Mouse (Mus musculus) retina, embryonic 14.5 days (tissue): ENCODE measurements around the gene Clca4a.
"Not testable (repeated sequence)": the region's sequence is repeated elsewhere in the genome, so short reads cannot be mapped to it uniquely, and the experiment has no call there.

Experiments used
- DNase-seq: peaks from one replicate; pipeline ENCODE4 v3.0.0-alpha.2; 2015; ENCODE audit warnings: low spot score

Clca4a gene

DNA sequence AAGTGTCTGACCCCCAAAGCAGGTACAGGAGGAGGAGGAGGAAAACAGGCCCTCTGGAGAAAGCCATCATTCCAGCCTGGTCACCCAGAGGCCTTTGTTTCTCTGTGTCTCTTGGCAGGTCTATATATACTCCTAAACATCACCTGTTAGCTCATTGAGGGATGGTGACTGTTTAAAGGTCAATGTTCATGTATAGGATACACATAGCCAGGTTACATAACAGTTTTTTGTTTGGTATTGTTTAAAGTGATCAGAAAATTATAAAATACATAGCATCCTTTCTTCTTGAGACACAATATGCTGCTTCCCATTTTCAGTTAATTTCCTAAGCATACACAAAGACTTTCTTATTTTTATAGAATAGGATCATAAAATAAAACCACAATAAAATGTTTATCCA, at the start of gene Clca4a:
Clca4a (minus strand) TSS at position 101 of the 400 bp plus-strand sequence.
- DNase-seq = no peak

DNA sequence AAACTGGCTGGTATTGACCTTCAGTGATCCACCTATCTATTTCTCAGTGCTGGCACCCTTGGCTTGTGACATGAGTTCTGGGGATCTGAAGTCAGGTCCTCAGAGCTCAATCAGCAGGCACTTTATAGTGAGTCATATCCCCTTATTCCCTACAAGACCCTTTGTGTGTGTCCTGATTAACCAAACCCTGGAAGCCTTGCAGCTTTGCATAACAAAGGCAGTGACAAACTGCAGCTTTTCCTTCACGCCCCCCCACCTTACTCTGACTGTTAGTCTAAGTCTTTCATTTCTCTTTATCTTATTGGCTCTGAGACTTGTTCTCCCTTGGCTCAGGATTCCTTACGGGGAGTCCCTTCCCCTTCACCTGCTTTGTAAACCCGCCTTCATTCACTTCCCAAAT, 43.0 kb upstream of the Clca4a start:
- DNase-seq = no peak

DNA sequence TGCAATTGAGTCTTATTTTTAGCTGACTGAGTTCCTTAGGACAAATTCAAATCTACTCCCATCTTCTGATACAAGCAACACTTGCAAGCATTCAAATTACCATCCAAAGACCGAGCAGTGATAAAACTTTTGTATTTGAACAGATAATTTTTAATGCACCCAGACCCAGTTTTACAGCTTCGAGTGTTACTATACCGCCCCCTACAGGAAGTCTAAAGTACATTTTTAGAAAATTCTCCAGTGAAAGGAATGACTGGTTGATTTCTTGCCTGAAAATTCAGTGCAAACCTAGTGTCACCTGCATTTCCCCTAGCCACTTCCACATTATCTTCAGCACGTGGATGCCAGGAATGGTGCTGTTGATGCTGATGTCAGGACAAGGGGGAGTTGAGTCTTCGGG, 29.6 kb upstream of the Clca4a start:
- peak; percentile 32 for DNase-seq

DNA sequence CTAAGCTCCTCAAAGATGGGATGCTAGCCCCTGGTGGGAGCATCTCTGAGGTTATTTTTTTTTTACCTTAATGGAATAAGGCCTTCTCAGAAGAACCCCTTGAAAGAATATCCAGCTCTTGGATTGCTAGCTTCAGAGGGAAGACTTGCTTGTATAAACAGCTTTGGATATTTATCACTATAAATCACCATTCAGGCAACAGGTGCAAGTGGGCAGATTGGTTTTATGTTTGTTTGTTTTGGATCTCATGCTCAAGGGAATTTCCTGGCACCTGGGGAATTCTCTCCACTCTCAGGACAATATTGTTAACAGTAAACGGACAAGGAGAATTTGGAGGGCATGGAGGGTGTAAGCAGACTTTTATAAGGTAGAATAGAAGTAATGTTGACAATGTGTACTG, 26.1 kb upstream of the Clca4a start:
- no peak for DNase-seq

DNA sequence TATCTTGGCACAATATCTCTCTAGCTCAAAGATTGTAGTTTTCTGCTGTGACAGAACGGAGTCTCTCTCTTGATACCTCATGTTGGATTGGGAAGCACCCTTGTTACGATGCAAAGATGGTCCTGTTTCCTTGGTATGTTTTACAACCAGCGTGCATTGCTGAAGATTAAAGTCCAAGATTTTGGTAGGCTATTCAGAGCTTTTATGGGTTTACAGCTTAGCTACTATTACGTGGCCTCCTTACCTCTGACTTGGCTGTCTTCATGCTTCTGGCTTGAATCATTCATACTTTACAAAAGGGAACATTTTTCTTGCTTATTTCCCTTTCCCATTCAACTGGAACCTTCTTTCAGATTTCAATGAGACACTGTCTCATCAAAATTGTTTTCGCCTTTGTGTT, 18.2 kb upstream of the Clca4a start:
- DNase-seq = no peak

DNA sequence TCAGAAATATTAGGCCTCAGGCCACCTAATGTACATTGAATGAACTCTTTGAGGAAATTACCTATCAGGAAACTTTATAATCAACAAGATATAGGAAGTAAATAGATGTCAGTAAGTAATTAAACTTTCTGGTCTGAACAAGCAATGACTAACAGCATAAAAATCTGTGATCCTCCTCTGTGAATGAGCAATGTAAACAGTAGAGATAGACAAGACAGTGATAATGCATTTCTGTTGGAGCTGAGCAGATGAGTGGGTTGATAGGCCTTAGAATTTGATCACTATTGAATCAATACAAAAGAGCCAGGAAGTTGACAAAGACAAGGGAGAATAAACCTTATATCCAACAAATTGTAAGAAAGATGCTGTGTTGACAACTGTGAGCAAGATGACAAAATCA, 17.8 kb upstream of the Clca4a start:
- DNase-seq = no peak

DNA sequence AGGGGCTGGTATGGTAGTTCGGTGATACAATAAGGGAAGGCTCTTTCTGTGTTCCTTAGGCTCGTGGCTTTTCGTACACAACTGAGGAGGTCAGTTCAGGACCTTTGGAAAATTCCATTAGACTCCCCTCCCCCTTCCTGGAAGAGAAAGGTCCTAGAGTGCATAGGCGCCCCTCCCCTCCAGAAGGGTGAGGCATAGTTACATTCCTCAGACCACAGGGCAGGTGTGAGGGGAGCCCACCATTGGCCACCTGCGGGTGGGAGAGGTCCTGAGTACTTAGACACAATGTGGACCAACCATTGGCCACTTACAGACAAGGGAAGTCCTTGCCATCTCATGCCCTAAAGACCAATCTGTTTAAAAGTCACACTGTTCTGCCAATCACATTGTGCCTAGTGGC, 11.0 kb upstream of the Clca4a start:
- DNase-seq = no peak

DNA sequence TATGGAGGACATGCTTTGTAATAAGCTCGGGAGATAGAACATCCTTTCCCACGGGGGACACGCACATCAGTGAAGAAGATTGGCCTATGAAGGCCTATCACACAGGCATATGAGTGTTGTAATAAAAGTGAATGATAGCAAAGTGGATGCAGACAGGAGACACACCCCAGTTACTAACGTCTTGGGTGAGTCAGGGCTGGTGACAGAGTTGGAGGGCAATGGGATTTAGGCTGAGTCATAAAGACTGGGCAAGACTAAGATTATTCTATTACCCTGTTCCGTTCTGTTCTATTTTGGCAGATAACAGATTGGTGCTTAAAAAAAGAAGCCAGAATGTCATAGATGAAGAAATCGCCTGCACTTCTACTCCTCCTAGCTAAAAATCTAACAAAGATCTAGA, 5.7 kb upstream of the Clca4a start:
- no peak for DNase-seq

DNA sequence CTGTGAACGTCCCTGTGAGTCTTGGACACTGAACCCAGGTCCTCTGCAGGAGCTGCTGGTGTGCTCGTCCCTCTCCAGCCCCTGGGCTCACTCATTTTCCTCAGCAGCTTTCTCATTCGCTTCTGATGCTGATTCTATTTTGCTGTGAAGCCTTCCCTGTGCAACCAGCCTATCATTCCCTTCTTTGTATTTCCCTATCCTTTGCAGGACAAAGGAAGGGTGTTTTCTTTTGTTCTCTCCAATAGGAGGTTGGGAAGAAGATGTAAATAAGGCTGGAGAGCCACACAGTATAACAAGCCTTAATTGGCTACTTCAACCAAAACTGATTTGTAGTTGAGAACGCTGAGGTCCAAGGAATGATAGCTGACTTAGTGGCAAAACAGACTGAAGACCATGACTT, 2.8 kb upstream of the Clca4a start:
- no peak for DNase-seq

DNA sequence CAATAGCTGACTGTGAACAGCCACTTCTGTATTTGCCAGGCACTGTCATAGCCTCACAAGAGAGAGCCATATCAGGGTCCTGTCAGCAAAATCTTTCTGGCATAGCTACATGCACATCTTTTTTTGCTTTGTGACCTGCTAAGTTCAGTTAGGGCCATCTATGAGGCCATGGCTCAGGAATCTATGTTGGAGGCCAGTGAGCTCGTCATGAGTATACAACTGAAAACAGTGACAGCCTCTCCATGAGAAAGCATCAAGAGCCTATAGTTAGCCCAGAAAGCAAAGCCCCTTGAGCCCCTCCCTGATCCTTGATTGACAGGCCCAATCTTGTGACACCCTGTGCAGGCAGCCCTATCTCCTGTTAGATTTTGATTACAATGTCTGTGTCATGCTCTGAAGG, 1.2 kb upstream of the Clca4a start:
- DNase-seq = no peak

DNA sequence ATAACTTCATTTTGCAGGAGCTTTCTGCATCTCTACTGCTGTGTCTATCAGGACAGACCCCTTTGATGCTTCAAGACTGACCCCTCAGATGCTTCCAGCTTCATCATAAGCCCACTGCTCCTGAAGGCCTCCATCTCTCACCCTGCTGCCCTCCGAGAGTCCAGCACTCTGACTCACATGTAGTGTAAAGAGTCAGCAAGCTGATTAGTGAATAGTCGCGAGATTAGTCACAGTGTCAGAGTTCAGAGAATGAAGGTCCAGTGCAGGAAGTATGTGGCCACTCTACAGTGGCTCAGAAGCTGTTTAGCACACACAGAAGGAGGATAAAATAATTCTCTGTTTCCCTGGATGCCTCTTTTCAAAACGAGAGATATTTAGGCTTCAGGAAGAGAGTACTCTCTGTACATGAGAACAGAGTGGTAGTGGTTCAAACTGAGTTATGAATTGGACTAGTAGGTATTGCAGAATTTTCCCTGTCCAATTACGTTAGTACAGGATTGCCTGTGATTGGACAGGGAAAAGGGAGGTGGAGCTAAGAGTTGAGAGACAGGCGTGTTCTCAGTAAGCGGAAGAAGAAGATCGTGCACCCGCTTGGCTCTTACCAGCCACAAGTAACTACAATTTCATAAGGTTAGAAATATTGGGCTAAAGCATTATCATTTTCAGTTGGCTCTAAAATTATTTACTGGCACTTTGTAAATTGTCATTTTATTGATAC, 3.1 kb downstream of the Clca4a start:
- DNase-seq = no peak

DNA sequence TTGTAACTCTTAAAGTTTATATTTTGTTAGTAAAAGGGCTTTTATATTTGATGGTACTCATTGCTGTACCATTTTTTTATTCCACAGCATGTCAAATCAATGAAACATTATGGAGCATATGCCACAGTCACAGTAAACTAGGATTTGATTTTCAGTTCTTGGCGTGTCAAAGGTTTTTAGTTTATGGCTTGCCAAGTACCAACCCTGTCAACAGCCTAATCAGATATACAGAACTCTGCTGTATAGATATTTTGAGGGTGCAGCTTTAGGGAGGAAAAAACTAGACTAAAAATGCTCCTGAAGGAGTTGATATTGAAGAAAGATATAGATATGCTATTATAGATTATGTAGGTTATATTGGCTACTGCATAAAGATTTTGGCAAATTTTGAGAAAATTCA, 5.1 kb downstream of the Clca4a start:
- DNase-seq = no peak

DNA sequence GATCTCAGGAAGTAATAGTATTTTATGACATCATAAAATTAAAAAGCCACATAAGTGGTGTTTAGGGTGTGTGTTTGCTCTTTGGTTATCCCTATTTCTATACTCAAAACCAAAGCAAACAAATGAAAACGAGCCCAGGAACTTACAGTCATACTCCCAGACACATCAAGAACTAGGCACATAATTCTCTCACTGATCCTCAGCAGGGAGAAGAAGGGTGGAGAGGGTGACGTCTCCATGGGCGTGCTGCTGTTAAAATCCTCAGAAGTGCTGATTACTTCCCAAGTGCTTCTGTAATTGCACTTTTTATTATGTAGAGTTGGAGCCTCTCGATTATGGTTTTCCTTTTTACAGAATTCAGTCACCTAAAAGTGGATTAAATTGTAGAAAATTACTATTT, 8.8 kb downstream of the Clca4a start:
- no peak for DNase-seq

DNA sequence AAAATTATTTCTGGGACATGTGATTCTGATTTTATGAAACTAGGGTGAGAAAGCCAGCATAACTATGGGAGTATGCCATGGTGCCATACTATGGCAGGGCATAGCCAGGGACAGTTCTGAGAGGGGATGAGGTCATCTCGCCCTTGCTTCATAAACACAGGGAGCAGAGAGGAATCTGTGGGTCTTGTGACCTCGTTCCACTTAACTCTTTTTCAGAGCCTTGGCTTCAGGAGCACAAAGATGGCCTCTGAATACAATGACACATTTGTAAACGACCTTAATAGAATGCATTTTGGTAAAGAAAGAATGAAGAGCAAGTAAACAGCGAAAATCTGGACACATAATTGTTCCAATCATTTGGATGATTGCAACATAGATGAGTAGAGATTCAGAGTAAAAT, 24.0 kb downstream of the Clca4a start:
- DNase-seq = no peak

DNA sequence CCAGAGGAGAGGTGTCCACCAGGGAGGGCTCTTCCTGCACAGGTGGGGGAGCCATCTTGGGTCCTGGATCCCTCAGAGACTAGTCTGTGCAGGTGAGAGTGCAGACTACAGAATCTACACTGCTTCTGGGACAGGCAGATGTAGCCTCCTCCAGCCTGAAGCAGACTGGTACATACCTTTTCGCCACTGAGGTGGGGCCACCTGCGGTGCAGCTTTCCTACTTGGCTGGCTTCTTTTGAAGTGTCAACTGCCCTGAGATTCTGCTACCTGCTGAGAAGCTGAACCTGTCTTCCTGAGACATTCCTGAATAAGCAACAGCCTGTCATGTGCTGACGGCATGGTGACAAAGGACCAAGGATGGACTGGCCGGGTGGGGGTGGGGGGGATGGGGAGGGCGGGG, 27.5 kb downstream of the Clca4a start:
- not testable (repeated sequence) for DNase-seq

DNA sequence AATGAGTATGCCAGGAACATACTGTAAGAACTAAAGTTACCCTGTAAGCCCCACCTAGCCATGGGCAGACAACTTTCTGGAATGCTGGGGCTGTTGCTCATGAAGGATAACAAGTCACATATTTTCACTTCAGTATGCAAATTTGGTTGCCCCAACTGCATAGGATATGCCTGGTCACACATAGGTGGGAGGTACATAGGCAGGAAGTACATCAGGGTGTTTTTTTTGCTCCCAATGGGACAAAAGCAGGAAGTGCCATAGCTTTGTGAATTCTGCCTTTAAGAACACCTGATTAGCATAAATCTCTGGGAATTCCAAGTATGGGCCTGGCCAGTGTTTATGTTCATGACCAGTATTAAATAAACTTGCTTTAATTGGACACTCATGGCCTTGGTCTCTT, 41.2 kb downstream of the Clca4a start:
- not testable (repeated sequence) for DNase-seq

DNA sequence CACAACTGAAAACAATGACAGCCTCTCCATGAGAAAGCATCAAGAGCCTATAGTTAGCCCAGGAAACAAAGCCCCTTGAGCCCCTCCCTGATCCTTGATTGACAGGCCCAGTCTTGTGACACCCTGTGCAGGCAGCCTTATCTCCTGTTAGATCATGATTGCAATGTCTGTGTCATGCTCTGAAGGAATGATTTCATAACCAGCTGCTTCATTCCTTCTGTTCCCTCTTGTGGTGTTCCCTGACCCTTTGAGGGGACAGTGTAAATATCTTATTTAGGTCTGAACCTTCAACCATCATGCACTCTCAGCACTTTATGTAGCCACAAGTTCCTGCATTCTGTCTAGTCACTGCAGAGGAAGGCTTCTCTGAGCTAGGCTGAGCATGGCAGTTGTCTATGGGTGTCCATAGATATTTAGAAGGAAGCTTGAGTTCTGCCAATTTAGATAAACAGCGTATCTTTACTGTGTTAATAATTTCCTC, 41.8 kb downstream of the Clca4a start:
- peak; percentile 7 for DNase-seq

DNA sequence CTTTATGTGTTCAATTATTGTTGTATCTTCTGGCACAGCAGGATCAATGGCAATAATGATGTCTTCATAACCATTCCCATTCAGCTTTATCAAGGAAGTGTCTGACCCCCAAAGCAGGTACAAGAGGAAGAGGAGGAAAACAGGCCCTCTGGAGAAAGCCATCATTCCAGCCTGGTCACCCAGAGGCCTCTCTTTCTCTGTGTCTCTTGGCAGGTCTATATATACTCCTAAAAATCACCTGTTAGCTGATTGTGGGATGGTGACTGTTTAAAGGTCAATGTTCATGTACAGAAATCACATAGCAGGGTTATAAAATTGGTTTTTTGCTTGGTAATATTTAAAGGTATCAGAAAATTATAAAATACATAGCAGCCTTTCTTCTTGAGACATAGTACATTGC, 42.5 kb downstream of the Clca4a start, which contains the start of gene Clca4b:
Clca4b (minus strand) TSS at position 195 of the 400 bp plus-strand sequence.
- no peak for DNase-seq

DNA sequence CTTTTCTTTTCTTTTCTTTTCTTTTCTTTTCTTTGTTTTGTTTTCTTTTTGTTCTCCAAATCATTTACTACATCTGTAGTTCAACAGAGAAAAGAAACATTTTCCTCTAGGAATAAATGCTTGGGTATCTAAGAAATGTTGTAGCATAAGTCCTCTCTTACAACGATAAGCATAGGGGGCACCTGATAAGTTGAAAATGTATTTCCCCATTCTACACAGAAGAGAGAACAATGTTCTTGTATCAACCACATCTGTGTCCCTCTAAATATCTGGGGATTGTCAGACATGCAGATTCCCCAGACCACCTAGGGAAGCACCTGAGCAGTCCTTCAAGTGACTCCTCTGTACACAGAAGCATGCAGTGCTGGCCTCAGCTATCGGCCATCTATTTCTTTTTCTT, 60.8 kb downstream of the Clca4a start:
- DNase-seq = no peak
